Mouse (Mus musculus) heart, embryonic 11.5 days (tissue): ENCODE data around the gene Snx27. TPM values are rescaled to one million over a fixed set of nuclear protein-coding genes. Genes with fewer than 3 reads are reported as not detected.

Experiments
- ATAC-seq: fragments of 200-750 bp; cut with Nextera tagmentation; replicated peaks from 2 replicates; pipeline ENCODE4 v1.8.0; 2017; ENCODE audit warnings: moderate library complexity; ENCODE audit not compliant: insufficient number of reproducible peaks, low FRiP score, low TSS enrichment
- H3K27ac ChIP-seq: fragments of 300-500 bp; sonication (generic); 2 replicates; pipeline ENCODE4 v1.5.1; 2014; ENCODE audit warnings: mild to moderate bottlenecking, low read depth, low read length
- H3K27me3 ChIP-seq: fragments of 300-500 bp; sonication (generic); 2 replicates; pipeline ENCODE4 v1.6.1; 2014; ENCODE audit warnings: mild to moderate bottlenecking, low read length, mixed read lengths; ENCODE audit not compliant: control insufficient read depth, insufficient read depth
- H3K36me3 ChIP-seq: fragments of 300-500 bp; sonication (generic); 2 replicates; pipeline ENCODE4 v1.6.1; 2014; ENCODE audit warnings: mild to moderate bottlenecking, low read length, moderate library complexity, mixed read lengths; ENCODE audit not compliant: control insufficient read depth, insufficient read depth
- H3K4me1 ChIP-seq: fragments of 300-500 bp; sonication (generic); 2 replicates; pipeline ENCODE4 v1.6.1; 2014; ENCODE audit warnings: low read length; ENCODE audit not compliant: control insufficient read depth, insufficient read depth
- H3K4me2 ChIP-seq: fragments of 300-500 bp; sonication (generic); 2 replicates; pipeline ENCODE4 v1.6.1; 2014; ENCODE audit warnings: mild to moderate bottlenecking, moderate library complexity
- H3K4me3 ChIP-seq: fragments of 300-500 bp; sonication (generic); 2 replicates; pipeline ENCODE4 v1.5.1; 2014; ENCODE audit warnings: low read depth, low read length
- H3K9ac ChIP-seq: fragments of 300-500 bp; sonication (generic); 2 replicates; pipeline ENCODE4 v1.6.1; 2014; ENCODE audit warnings: mild to moderate bottlenecking, low read depth, low read length, moderate library complexity
- H3K9me3 ChIP-seq: fragments of 300-500 bp; sonication (generic); replicated peaks from 2 replicates; pipeline ENCODE4 v1.6.1; 2016; ENCODE audit warnings: low read length; ENCODE audit not compliant: control insufficient read depth
- WGBS: fragments of 180-500 bp; shearing (Covaris S2); extraction: QIAGEN DNeasy Blood & Tissue Kit; methylation state at CpG from one replicate; pipeline ENCODE4 v1.1.7; 2014; ENCODE audit not compliant: insufficient replicate concordance; 5-methylcytosine and 5-hydroxymethylcytosine counted together
- polyA plus RNA-seq: library from polyadenylated mRNA; unstranded; fragments of >200 nt; fragmentation: Nextera tagmentation; extraction: Ambion mirVana; gene quantifications from 2 replicates; pipeline ENCODE4 v1.2.1, GENCODE M21; 2014

Snx27 gene
- polyA plus RNA-seq, 1 experiment from 2014 or later, result 21.2 TPM

GRCm38 (mm10) chr3:94497162-94497561, 85.4 kb downstream of the Snx27 start:
- Histone ChIP-seq H3K27ac (no peak overlapping the region), H3K9ac (no peak overlapping the region), H3K9me3 (no peaks in the 10 kb centered on the region), H3K27me3 (no peaks in the 10 kb centered on the region), H3K4me2 (no peak overlapping the region), H3K36me3 (0 out of 2 replicates have a peak, but pooled peaks cover 3% of the 10 kb centered on the region), H3K4me3 (no peak overlapping the region), H3K4me1 (no peaks in the 10 kb centered on the region)
- ATAC-seq, result no peak
- 77% methylated on average over 4 of the region's 4 CpGs for WGBS

GRCm38 (mm10) chr3:94487581-94487980, 94.9 kb downstream of the Snx27 start:
- no peaks in the 10 kb centered on the region for H3K36me3 ChIP-seq
- no peaks in the 10 kb centered on the region for H3K9me3 ChIP-seq
- no peak overlapping the region for H3K4me2 ChIP-seq
- H3K27ac ChIP-seq, result no peak overlapping the region
- H3K27me3 ChIP-seq, result no peaks in the 10 kb centered on the region
- ATAC-seq, result no peak
- WGBS, result 59% methylated on average over 6 of the region's 6 CpGs
- H3K4me3 ChIP-seq, result no peak overlapping the region
- no peak overlapping the region for H3K9ac ChIP-seq
- no peaks in the 10 kb centered on the region; the same call in none of the 2 replicates for H3K4me1 ChIP-seq

- Histone ChIP-seq H3K27me3 (peaks cover 7% of the 10 kb centered on the region; the same call in 1 of the 2 replicates), H3K4me2 (no peak overlapping the region), H3K9me3 (no peaks in the 10 kb centered on the region), H3K36me3 (no peaks in the 10 kb centered on the region), H3K9ac (no peak overlapping the region), H3K4me1 (peaks cover 3% of the 10 kb centered on the region), H3K4me3 (no peak overlapping the region), H3K27ac (no peak overlapping the region)
- 76% methylated on average over 7 of the region's 7 CpGs for WGBS
- ATAC-seq, result no peak
Observed at GRCm38 (mm10) chr3:94485922-94486321, 96.6 kb downstream of the Snx27 start.

- Histone ChIP-seq H3K27ac (no peak overlapping the region), H3K9me3 (no peaks in the 10 kb centered on the region), H3K4me1 (peaks cover 5% of the 10 kb centered on the region), H3K36me3 (no peaks in the 10 kb centered on the region), H3K4me2 (no peak overlapping the region), H3K4me3 (no peak overlapping the region), H3K27me3 (peaks cover 26% of the 10 kb centered on the region), H3K9ac (no peak overlapping the region)
- no peak for ATAC-seq
- 25% methylated on average over 20 of the region's 20 CpGs for WGBS
Observed at GRCm38 (mm10) chr3:94483790-94484439, 98.6 kb downstream of the Snx27 start.

- no peaks in the 10 kb centered on the region for H3K36me3 ChIP-seq
- no peaks in the 10 kb centered on the region for H3K9me3 ChIP-seq
- no peak overlapping the region for H3K27ac ChIP-seq
- no peak overlapping the region for H3K4me3 ChIP-seq
- WGBS, result 75% methylated on average over 17 of the region's 17 CpGs
- peaks cover 5% of the 10 kb centered on the region for H3K4me1 ChIP-seq
- H3K9ac ChIP-seq, result no peak overlapping the region
- no peak for ATAC-seq
- no peak overlapping the region for H3K4me2 ChIP-seq
- H3K27me3 ChIP-seq, result peaks cover 33% of the 10 kb centered on the region
Observed at GRCm38 (mm10) chr3:94482764-94483385, 99.6 kb downstream of the Snx27 start.

GRCm38 (mm10) chr3:94481429-94481828, 101.1 kb downstream of the Snx27 start:
- Histone ChIP-seq H3K36me3 (no peaks in the 10 kb centered on the region), H3K27me3 (peaks cover 33% of the 10 kb centered on the region), H3K4me3 (no peak overlapping the region), H3K4me2 (no peak overlapping the region), H3K9me3 (no peaks in the 10 kb centered on the region), H3K27ac (no peak overlapping the region), H3K9ac (no peak overlapping the region), H3K4me1 (peaks cover 5% of the 10 kb centered on the region; the same call in 1 of the 2 replicates)
- 52% methylated on average over 4 of the region's 4 CpGs for WGBS
- no peak for ATAC-seq

- Histone ChIP-seq H3K27me3 (peaks cover 33% of the 10 kb centered on the region), H3K4me2 (peak within 1 kb of the TSS; percentile 57), H3K9ac (no peak within 1 kb of the TSS), H3K36me3 (no peaks in the 10 kb centered on the region), H3K9me3 (no peaks in the 10 kb centered on the region), H3K4me1 (peaks cover 5% of the 10 kb centered on the region; the same call in 1 of the 2 replicates), H3K4me3 (peak within 1 kb of the TSS; percentile 26; the same call in 1 of the 2 replicates), H3K27ac (no peak within 1 kb of the TSS)
- WGBS, result 8% methylated on average over 16 of the region's 16 CpGs
- no peak for ATAC-seq
Observed at GRCm38 (mm10) chr3:94480291-94480884, 102.1 kb downstream of the Snx27 start, which contains the start of gene Riiad1. Riiad1 (minus strand) TSS chr3:94480341.

GRCm38 (mm10) chr3:94479564-94479963, 103.0 kb downstream of the Snx27 start:
- Histone ChIP-seq H3K27me3 (peaks cover 33% of the 10 kb centered on the region), H3K4me2 (peak overlapping the region; percentile 57), H3K36me3 (no peaks in the 10 kb centered on the region), H3K4me3 (peak overlapping the region; percentile 26; the same call in 1 of the 2 replicates), H3K27ac (no peak overlapping the region), H3K9ac (no peak overlapping the region), H3K4me1 (peaks cover 5% of the 10 kb centered on the region; the same call in 1 of the 2 replicates), H3K9me3 (no peaks in the 10 kb centered on the region)
- WGBS, result 4% methylated on average over 11 of the region's 11 CpGs
- ATAC-seq, result no peak
